Mouse (Mus musculus): Measurements from ENCODE around the gene Gm28048.

DNA sequence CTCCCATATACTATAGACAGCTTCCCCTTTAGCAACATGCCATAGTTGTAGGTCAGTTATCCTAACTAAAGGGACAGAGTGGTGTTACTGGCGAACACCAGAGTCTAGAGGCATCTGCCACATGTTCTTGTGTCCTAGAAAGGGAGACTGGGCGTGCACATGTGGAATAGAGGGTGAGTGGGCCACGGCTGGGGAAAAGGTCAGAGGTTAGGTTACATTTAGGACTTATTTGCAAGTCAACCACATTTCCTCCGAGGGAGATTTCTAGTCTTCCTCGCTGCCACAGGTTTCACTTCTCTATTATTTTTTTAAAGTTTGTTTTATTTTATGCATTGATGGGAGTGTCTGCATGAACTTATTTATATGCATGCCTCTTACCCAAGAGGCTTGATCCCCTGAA, 163.5 kb downstream of the Gm28048 start:
- TF ChIP-seq POLR2A (IDR thresholded peaks at IDR 0.05; ENCODE audit: insufficient read length, low read depth) (no peak), MYOD1 (IDR thresholded peaks at IDR 0.05; ENCODE audit: control insufficient read depth in 1 of 3, insufficient read length in 2 of 3, low read depth in 2 of 3) (no peak), TCF12 (IDR thresholded peaks at IDR 0.05; ENCODE audit: insufficient read depth, poor library complexity, severe bottlenecking) (no peak), POLR2AphosphoS2 (IDR thresholded peaks at IDR 0.05; ENCODE audit: insufficient read length, low read depth) (no peak), TCF3 (IDR thresholded peaks at IDR 0.05; ENCODE audit: insufficient read length, low read depth) (no peak), MAX (IDR thresholded peaks at IDR 0.05; ENCODE audit: low read depth) (no peak), E2F4 (IDR thresholded peaks at IDR 0.05; ENCODE audit: insufficient read depth) (no peak)
